In genomic region chr2:25426721-25427191, GRCm38 (mm10) we compare ENCODE assay signal across 7 mouse cellular contexts. TPM values are rescaled to one million over a fixed set of nuclear protein-coding genes. Genes with fewer than 3 reads are reported as not detected.
A peak's percentile ranks its signal among the peaks of the same experiment; 100 is the strongest.
DNase-seq lines count a peak whose midpoint lies in the region; ATAC-seq lines count a peak whose summit lies in the region.

No protein-coding gene starts in this region.

- peaks cover 29% of the 10 kb centered on the region for H3K27me3 ChIP-seq in embryonic facial prominence, embryonic 14.5 days (replicated peaks; ENCODE audit: control insufficient read depth, insufficient read depth, low read length)
- peaks cover 47% of the 10 kb centered on the region for H3K27me3 ChIP-seq in liver, embryonic 13.5 days

- H3K27ac ChIP-seq in embryonic facial prominence, embryonic 14.5 days (replicated peaks; ENCODE audit: low read depth, low read length) = no peak overlapping the region
- no peak overlapping the region for H3K27ac ChIP-seq in liver, embryonic 13.5 days

- H3K4me1 ChIP-seq in embryonic facial prominence, embryonic 14.5 days (ENCODE audit: control insufficient read depth, insufficient read depth, low read length) = no peaks in the 10 kb centered on the region
- peaks cover 37% of the 10 kb centered on the region for H3K4me1 ChIP-seq in liver, embryonic 13.5 days (replicated peaks)

- peak; percentile 87 for DNase-seq in 3T3-L1 (ENCODE audit: low read depth, low spot score)
- DNase-seq in A20 (ENCODE audit: low read depth, low spot score) = peak; percentile 90
- peak; percentile 68 to 81 for DNase-seq in adrenal gland, postnatal 36 days
- peak; percentile 65 for DNase-seq in embryonic facial prominence, embryonic 14.5 days (ENCODE audit: low spot score)
- peak; percentile 20 for DNase-seq in hindlimb bud, embryonic 11.5 days (ENCODE audit: extremely low spot score, low read depth, low spot score)
- DNase-seq in liver, embryonic 13.5 days = peak; percentile 59
- peak; percentile 93 for DNase-seq in retina, embryonic 14.5 days (ENCODE audit: low spot score)

- no peak overlapping the region for H3K4me3 ChIP-seq in embryonic facial prominence, embryonic 14.5 days (ENCODE audit: low read depth, low read length)
- no peak overlapping the region for H3K4me3 ChIP-seq in liver, embryonic 13.5 days (replicated peaks)

- 20% methylated on average over 5 of the region's 5 CpGs for WGBS in embryonic facial prominence, embryonic 14.5 days
- 6% methylated on average over 5 of the region's 5 CpGs for WGBS in liver, embryonic 13.5 days (ENCODE audit: insufficient replicate concordance)

- H3K4me2 ChIP-seq in embryonic facial prominence, embryonic 14.5 days (ENCODE audit: low read depth, low read length) = no peak overlapping the region
- no peak overlapping the region for H3K4me2 ChIP-seq in liver, embryonic 13.5 days

- no peak overlapping the region for H3K9ac ChIP-seq in embryonic facial prominence, embryonic 14.5 days (ENCODE audit: low read depth, low read length)
- no peak overlapping the region for H3K9ac ChIP-seq in liver, embryonic 13.5 days

- no peaks in the 10 kb centered on the region for H3K9me3 ChIP-seq in embryonic facial prominence, embryonic 14.5 days (ENCODE audit: control insufficient read depth, low read length)
- H3K9me3 ChIP-seq in liver, embryonic 13.5 days (replicated peaks) = no peaks in the 10 kb centered on the region

- no peaks in the 10 kb centered on the region for H3K36me3 ChIP-seq in embryonic facial prominence, embryonic 14.5 days (ENCODE audit: control insufficient read depth, insufficient read depth, low read length)
- no peaks in the 10 kb centered on the region for H3K36me3 ChIP-seq in liver, embryonic 13.5 days

- ATAC-seq in embryonic facial prominence, embryonic 14.5 days (ENCODE audit: low read depth) = peak; percentile 21; the same call in 1 of the 2 replicates
- ATAC-seq in liver, embryonic 13.5 days (ENCODE audit: low read depth) = no peak

RNA-seq across cellular contexts. Expression of gene Abca2, which starts 1.7 kb away (rescaled TPM):
- 10 to 100 TPM; 29.7 to 36.4 TPM for total RNA-seq in adrenal gland, postnatal 36 days (2021)
- polyA plus RNA-seq in embryonic facial prominence, embryonic 14.5 days (2014; fragmentation: Nextera tagmentation; extraction: Ambion mirVana) = 6.4 and 6.9 TPM in 2 replicates
- polyA plus RNA-seq in liver, embryonic 13.5 days (2015; fragmentation: Nextera tagmentation; extraction: Ambion mirVana) = 1.4 and 1.6 TPM in 2 replicates

RNA-seq across cellular contexts. Expression of gene Fut7, which starts 3.7 kb away (rescaled TPM):
- not detected for total RNA-seq in adrenal gland, postnatal 36 days (2021)
- 0.10 and 0.11 TPM in 2 replicates for polyA plus RNA-seq in embryonic facial prominence, embryonic 14.5 days (2014; fragmentation: Nextera tagmentation; extraction: Ambion mirVana)
- 0.56 and 0.97 TPM in 2 replicates for polyA plus RNA-seq in liver, embryonic 13.5 days (2015; fragmentation: Nextera tagmentation; extraction: Ambion mirVana)

RNA-seq across cellular contexts. Expression of gene Npdc1, which starts 27.6 kb away (rescaled TPM):
- 100 to 1,000 TPM; 117 to 140 TPM for total RNA-seq in adrenal gland, postnatal 36 days (2021)
- 75.1 TPM in 2 replicates for polyA plus RNA-seq in embryonic facial prominence, embryonic 14.5 days (2014; fragmentation: Nextera tagmentation; extraction: Ambion mirVana)
- 4.2 and 5.1 TPM in 2 replicates for polyA plus RNA-seq in liver, embryonic 13.5 days (2015; fragmentation: Nextera tagmentation; extraction: Ambion mirVana)

RNA-seq across cellular contexts. Expression of gene Clic3, which starts 29.9 kb away (rescaled TPM):
- total RNA-seq in adrenal gland, postnatal 36 days (2021) = not detected
- 11.2 and 22.7 TPM in 2 replicates for polyA plus RNA-seq in embryonic facial prominence, embryonic 14.5 days (2014; fragmentation: Nextera tagmentation; extraction: Ambion mirVana)
- 0.21 and 0.25 TPM in 2 replicates for polyA plus RNA-seq in liver, embryonic 13.5 days (2015; fragmentation: Nextera tagmentation; extraction: Ambion mirVana)

RNA-seq across cellular contexts. Expression of gene Entpd2, which starts 31.1 kb away (rescaled TPM):
- total RNA-seq in adrenal gland, postnatal 36 days (2021) = 1 to 10 TPM; 5.0 to 7.8 TPM
- 11.3 and 12.9 TPM in 2 replicates for polyA plus RNA-seq in embryonic facial prominence, embryonic 14.5 days (2014; fragmentation: Nextera tagmentation; extraction: Ambion mirVana)
- polyA plus RNA-seq in liver, embryonic 13.5 days (2015; fragmentation: Nextera tagmentation; extraction: Ambion mirVana) = 0.40 and 0.41 TPM in 2 replicates

Comparison
In these comparisons a context has a peak if more than half of its experiments do, and no peak if none do; other contexts are left out.
1. DNase-seq: peak in every context shown above with its lines; median percentile 93 in retina, embryonic 14.5 days; 90 in A20; 87 in 3T3-L1; 74 in adrenal gland, postnatal 36 days; 65 in embryonic facial prominence, embryonic 14.5 days; 59 in liver, embryonic 13.5 days; 20 in hindlimb bud, embryonic 11.5 days.
2. RNA of gene Npdc1, which starts 27.6 kb away (polyA plus RNA-seq): 75.1 TPM in embryonic facial prominence, embryonic 14.5 days; 4.2 to 5.1 TPM in liver, embryonic 13.5 days; every median in the first group is over 10 times any median in the second.